Comparison of ENCODE assay signal across 9 mouse cellular contexts in the genomic region with DNA sequence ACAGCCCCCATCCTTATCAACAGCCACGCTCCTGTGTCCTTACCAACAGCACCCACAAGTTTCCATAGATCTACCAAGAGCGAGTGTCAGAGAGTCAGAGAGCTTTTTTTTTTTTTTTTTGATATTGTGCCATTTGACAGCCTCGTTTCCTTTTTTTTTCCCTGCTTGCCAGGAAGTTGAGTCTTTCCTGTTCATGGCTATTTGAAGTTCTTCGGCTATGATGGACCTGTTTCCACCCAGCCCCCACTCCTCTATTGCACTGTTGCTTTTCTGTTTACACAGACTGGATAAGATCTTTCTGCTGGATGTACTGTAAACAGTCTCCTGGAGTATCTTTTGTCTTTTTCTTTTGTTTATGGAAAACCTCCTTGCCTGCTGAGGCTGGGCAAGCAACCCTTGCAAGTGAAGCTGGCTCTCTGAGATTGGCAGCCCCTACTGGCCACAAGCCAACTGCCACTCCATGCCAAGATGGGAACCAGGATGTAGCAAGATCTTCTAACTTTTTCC.
DNase-seq lines count a peak whose midpoint lies in the region; ATAC-seq and TF ChIP-seq lines count a peak whose summit lies in the region.
"Had no signal": no experiment of that assay in that cellular context is flagged by ENCODE, and none has a peak within 500 bp of the region (broad histone marks: within the 10 kb centered on the region; RNA-seq: fewer than 3 reads in every experiment).

No protein-coding gene starts in this region.

- H3K9ac ChIP-seq in midbrain, embryonic 14.5 days (replicated peaks; ENCODE audit: low read length): no peak overlapping the region
- H3K9ac ChIP-seq in midbrain, embryonic 13.5 days (replicated peaks): no peak overlapping the region
- no peak overlapping the region for H3K9ac ChIP-seq in liver, embryonic 12.5 days
- H3K9ac ChIP-seq: intestine, embryonic 15.5 days had no signal

- peak; percentile 21 to 70 for DNase-seq in cerebellum, postnatal 4 days (ENCODE audit: low spot score in 2 of 2)
- DNase-seq in cerebellum, adult 9-10 months: no peak
- peak; percentile 39 for DNase-seq in midbrain, embryonic 14.5 days
- peak; percentile 76 for DNase-seq in brain, embryonic 14.5 days (ENCODE audit: low read depth)
- DNase-seq in lung, postnatal 10 days: peak; percentile 84
- no peak for DNase-seq in Muller cell, postnatal 12 days (ENCODE audit: inconsistent ontology term)

- no peak for TF ChIP-seq CTCF in brain, embryonic 14.5 days (IDR thresholded peaks at IDR 0.05; ENCODE audit: borderline replicate concordance, extremely low read depth, insufficient read depth, insufficient read length)

- no peaks in the 10 kb centered on the region for H3K36me3 ChIP-seq in midbrain, embryonic 14.5 days (ENCODE audit: control insufficient read depth, insufficient read depth, low read length)
- H3K36me3 ChIP-seq in midbrain, embryonic 13.5 days: no peaks in the 10 kb centered on the region
- H3K36me3 ChIP-seq in liver, embryonic 12.5 days: no peaks in the 10 kb centered on the region
- H3K36me3 ChIP-seq: intestine, embryonic 15.5 days had no signal

- no peak overlapping the region for H3K27ac ChIP-seq in midbrain, embryonic 14.5 days (replicated peaks; ENCODE audit: low read depth, low read length)
- H3K27ac ChIP-seq in midbrain, embryonic 13.5 days: no peak overlapping the region
- H3K27ac ChIP-seq in liver, embryonic 12.5 days: no peak overlapping the region
- H3K27ac ChIP-seq: intestine, embryonic 15.5 days had no signal

- no peak for TF ChIP-seq POLR2A in brain, embryonic 14.5 days (IDR thresholded peaks at IDR 0.05; ENCODE audit: borderline replicate concordance, extremely low read depth, insufficient read depth, insufficient read length, poor library complexity, severe bottlenecking)

- ATAC-seq in midbrain, embryonic 14.5 days (ENCODE audit: low FRiP score, low TSS enrichment): no peak
- no peak for ATAC-seq in midbrain, embryonic 13.5 days
- no peak for ATAC-seq in liver, embryonic 12.5 days
- ATAC-seq: intestine, embryonic 15.5 days had no signal

- WGBS in midbrain, embryonic 14.5 days: 56% methylated on average over 4 of the region's 4 CpGs
- WGBS in midbrain, embryonic 13.5 days: 70% methylated on average over 4 of the region's 4 CpGs
- 9% methylated on average over 4 of the region's 4 CpGs for WGBS in liver, embryonic 12.5 days (ENCODE audit: insufficient replicate concordance)

- H3K9me3 ChIP-seq in midbrain, embryonic 14.5 days (ENCODE audit: control insufficient read depth, low read length): no peaks in the 10 kb centered on the region
- no peaks in the 10 kb centered on the region for H3K9me3 ChIP-seq in midbrain, embryonic 13.5 days
- no peaks in the 10 kb centered on the region for H3K9me3 ChIP-seq in liver, embryonic 12.5 days (replicated peaks)
- H3K9me3 ChIP-seq: intestine, embryonic 15.5 days had no signal

- H3K27me3 ChIP-seq in midbrain, embryonic 14.5 days (ENCODE audit: control insufficient read depth, insufficient read depth, low read length): no peaks in the 10 kb centered on the region
- H3K27me3 ChIP-seq in midbrain, embryonic 13.5 days: no peaks in the 10 kb centered on the region
- H3K27me3 ChIP-seq in liver, embryonic 12.5 days (replicated peaks): no peaks in the 10 kb centered on the region
- H3K27me3 ChIP-seq: intestine, embryonic 15.5 days had no signal

- H3K4me3 ChIP-seq in midbrain, embryonic 14.5 days (replicated peaks; ENCODE audit: low read depth, low read length): no peak overlapping the region
- no peak overlapping the region for H3K4me3 ChIP-seq in midbrain, embryonic 13.5 days (replicated peaks)
- no peak overlapping the region for H3K4me3 ChIP-seq in liver, embryonic 12.5 days
- H3K4me3 ChIP-seq: intestine, embryonic 15.5 days had no signal

- H3K4me2 ChIP-seq in midbrain, embryonic 14.5 days (ENCODE audit: low read length): no peak overlapping the region
- no peak overlapping the region for H3K4me2 ChIP-seq in midbrain, embryonic 13.5 days (replicated peaks)
- no peak overlapping the region for H3K4me2 ChIP-seq in liver, embryonic 12.5 days
- H3K4me2 ChIP-seq: intestine, embryonic 15.5 days had no signal

- no peaks in the 10 kb centered on the region for H3K4me1 ChIP-seq in midbrain, embryonic 14.5 days (ENCODE audit: control insufficient read depth, insufficient read depth, low read length)
- no peaks in the 10 kb centered on the region for H3K4me1 ChIP-seq in midbrain, embryonic 13.5 days (replicated peaks)
- H3K4me1 ChIP-seq in liver, embryonic 12.5 days: no peaks in the 10 kb centered on the region
- H3K4me1 ChIP-seq: intestine, embryonic 15.5 days had no signal

Comparison
In these comparisons a context has a peak if more than half of its experiments do, and no peak if none do; other contexts are left out.
1. DNase-seq: peak in cerebellum, postnatal 4 days (2 of 2), midbrain, embryonic 14.5 days (single experiment), brain, embryonic 14.5 days (single experiment) and lung, postnatal 10 days (single experiment); none in cerebellum, adult 9-10 months (single experiment) and Muller cell, postnatal 12 days (single experiment).